Mouse (Mus musculus) liver, adult 2 months (tissue): Measurements from ENCODE around the gene Tnnc2.

ENCODE experiments used
- CTCF ChIP-seq: fragments of 200-500 bp; IDR thresholded peaks from 2 replicates; pipeline ENCODE4 v1.5.1; 2011; ENCODE audit warnings: low read depth, low read length, control low read depth
- POLR2A ChIP-seq: fragments of 200-500 bp; IDR thresholded peaks from 2 replicates; pipeline ENCODE4 v1.6.1; 2011; ENCODE audit warnings: low read length, control low read depth; ENCODE audit not compliant: insufficient read depth; ENCODE audit errors: extremely low read depth

DNA sequence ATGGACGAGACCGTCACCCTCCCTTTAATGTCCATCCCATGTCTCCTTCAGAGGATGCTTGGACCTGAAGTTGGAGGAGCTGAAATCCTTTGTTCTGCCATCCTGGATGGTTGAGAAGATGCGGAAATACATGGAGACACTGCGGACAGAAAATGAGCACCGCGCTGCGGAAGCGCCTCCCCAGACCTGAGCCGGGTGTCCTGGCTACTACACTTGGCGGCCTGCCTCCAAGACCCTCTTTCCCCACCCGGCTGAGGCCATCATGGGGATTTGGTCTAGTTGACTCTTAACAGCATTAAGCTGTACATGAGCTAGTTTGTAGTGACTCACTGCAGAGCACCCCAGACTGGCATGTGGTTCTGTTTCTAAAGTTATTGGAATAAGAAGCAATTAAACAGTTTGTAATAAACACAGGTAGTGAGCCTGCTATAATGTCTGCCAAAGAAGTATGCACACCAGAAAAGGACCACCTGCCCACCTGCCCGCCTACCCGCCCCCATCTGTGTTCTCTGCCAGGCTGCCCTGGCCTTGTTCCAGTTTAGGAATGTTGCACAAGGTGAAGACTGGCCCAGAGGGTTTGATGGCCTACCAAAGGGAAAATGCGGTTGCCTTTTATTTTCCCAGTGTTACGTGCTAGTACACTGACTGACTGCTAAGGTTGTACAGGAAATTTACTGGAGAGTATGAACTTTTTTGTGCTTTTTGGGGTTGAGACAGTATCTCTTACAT is 11.8 kb downstream of the Tnnc2 start:
- TF ChIP-seq CTCF (no peak), POLR2A (no peak)
